Mouse (Mus musculus): Measurements from ENCODE around the gene Nubpl.
"Not testable (repeated sequence)": the region's sequence is repeated elsewhere in the genome, so short reads cannot be mapped to it uniquely, and the experiment has no call there.

Gene Nubpl

GRCm38 (mm10) chr12:52231929-52232328 is 134.4 kb downstream of the Nubpl start:
- in situ Hi-C loops (cut with MboI; ENCODE audit: low sequenced_read_pairs) = not testable (repeated sequence)

- in situ Hi-C loops (cut with MboI; ENCODE audit: low sequenced_read_pairs) = no loop called here
These were observed 145.2 kb downstream of the Nubpl start for GRCm38 (mm10) chr12:52242712-52243111.

GRCm38 (mm10) chr12:52247438-52247837 is 149.9 kb downstream of the Nubpl start:
- in situ Hi-C loops (cut with MboI; ENCODE audit: low sequenced_read_pairs) = no loop called here

GRCm38 (mm10) chr12:52248531-52248930 is 151.0 kb downstream of the Nubpl start:
- in situ Hi-C loops (cut with MboI; ENCODE audit: low sequenced_read_pairs) = no loop called here

- in situ Hi-C loops (cut with MboI; ENCODE audit: low sequenced_read_pairs) = no loop called here
These were observed 156.6 kb downstream of the Nubpl start for GRCm38 (mm10) chr12:52254089-52254488.

GRCm38 (mm10) chr12:52268131-52268530 is 170.6 kb downstream of the Nubpl start:
- in situ Hi-C loops (cut with MboI; ENCODE audit: low sequenced_read_pairs) = no loop called here

GRCm38 (mm10) chr12:52272828-52273227 is 175.3 kb downstream of the Nubpl start:
- in situ Hi-C loops (cut with MboI; ENCODE audit: low sequenced_read_pairs) = no loop called here

- in situ Hi-C loops (cut with MboI; ENCODE audit: low sequenced_read_pairs) = no loop called here
These were observed 178.8 kb downstream of the Nubpl start for GRCm38 (mm10) chr12:52276320-52276719.

- in situ Hi-C loops (cut with MboI; ENCODE audit: low sequenced_read_pairs) = no loop called here
These were observed 183.7 kb downstream of the Nubpl start for GRCm38 (mm10) chr12:52281232-52281631.

GRCm38 (mm10) chr12:52284471-52284870 is 186.9 kb downstream of the Nubpl start:
- in situ Hi-C loops (cut with MboI; ENCODE audit: low sequenced_read_pairs) = no loop called here

- in situ Hi-C loops (cut with MboI; ENCODE audit: low sequenced_read_pairs) = no loop called here
These were observed 189.3 kb downstream of the Nubpl start for GRCm38 (mm10) chr12:52286802-52287201.

GRCm38 (mm10) chr12:52288537-52288936 is 191.0 kb downstream of the Nubpl start:
- in situ Hi-C loops (cut with MboI; ENCODE audit: low sequenced_read_pairs) = no loop called here

GRCm38 (mm10) chr12:52288941-52289567 is 191.5 kb downstream of the Nubpl start:
- in situ Hi-C loops (cut with MboI; ENCODE audit: low sequenced_read_pairs) = no loop called here

- in situ Hi-C loops (cut with MboI; ENCODE audit: low sequenced_read_pairs) = no loop called here
These were observed 192.1 kb downstream of the Nubpl start for GRCm38 (mm10) chr12:52289594-52289993.

GRCm38 (mm10) chr12:52293931-52294330 is 196.4 kb downstream of the Nubpl start:
- in situ Hi-C loops (cut with MboI; ENCODE audit: low sequenced_read_pairs) = no loop called here

GRCm38 (mm10) chr12:52297988-52298387 is 200.5 kb downstream of the Nubpl start:
- in situ Hi-C loops (cut with MboI; ENCODE audit: low sequenced_read_pairs) = no loop called here

- in situ Hi-C loops (cut with MboI; ENCODE audit: low sequenced_read_pairs) = no loop called here
These were observed 201.1 kb downstream of the Nubpl start for GRCm38 (mm10) chr12:52298683-52299082.

GRCm38 (mm10) chr12:52302961-52303360 is 205.4 kb downstream of the Nubpl start:
- in situ Hi-C loops (cut with MboI; ENCODE audit: low sequenced_read_pairs) = no loop called here

GRCm38 (mm10) chr12:52306348-52306747 is 208.8 kb downstream of the Nubpl start:
- in situ Hi-C loops (cut with MboI; ENCODE audit: low sequenced_read_pairs) = no loop called here

GRCm38 (mm10) chr12:52307331-52307982 is 209.9 kb downstream of the Nubpl start:
- in situ Hi-C loops (cut with MboI; ENCODE audit: low sequenced_read_pairs) = no loop called here

- in situ Hi-C loops (cut with MboI; ENCODE audit: low sequenced_read_pairs) = no loop called here
These were observed 211.1 kb downstream of the Nubpl start for GRCm38 (mm10) chr12:52308628-52309027.

- in situ Hi-C loops (cut with MboI; ENCODE audit: low sequenced_read_pairs) = no loop called here
These were observed 217.3 kb downstream of the Nubpl start for GRCm38 (mm10) chr12:52314818-52315217.

GRCm38 (mm10) chr12:52317635-52318034 is 220.1 kb downstream of the Nubpl start:
- in situ Hi-C loops (cut with MboI; ENCODE audit: low sequenced_read_pairs) = no loop called here
